Mouse (Mus musculus): ENCODE results near the gene H3f3b. TPM values are rescaled to one million over a fixed set of nuclear protein-coding genes. Genes with fewer than 3 reads are reported as not detected.

H3f3b gene
- polyA plus RNA-seq, 1 experiment, result 402 TPM

GRCm38 (mm10) chr11:116007095-116007850 is 20.5 kb downstream of the H3f3b start:
- TF ChIP-seq POLR2A (IDR thresholded peaks at IDR 0.05; ENCODE audit: borderline replicate concordance, control insufficient read depth, low read depth, low read length) (no peak), CTCF (IDR thresholded peaks at IDR 0.05; ENCODE audit: control insufficient read depth, insufficient read depth, low read length) (no peak)
- H3K4me1 ChIP-seq (ENCODE audit: control insufficient read depth, insufficient read depth, low read length), result peaks cover 2% of the 10 kb centered on the region
- no peak overlapping the region for H3K4me3 ChIP-seq (replicated peaks; ENCODE audit: control insufficient read depth, low read depth, low read length)
- no peak overlapping the region for H3K27ac ChIP-seq (ENCODE audit: control insufficient read depth, insufficient read depth, low read depth, low read length, poor library complexity)
- 91% methylated on average over 28 of the region's 28 CpGs for whole genome bisulfite sequencing

- peaks cover 2% of the 10 kb centered on the region for H3K4me1 ChIP-seq (ENCODE audit: control insufficient read depth, insufficient read depth, low read length)
- H3K4me3 ChIP-seq (replicated peaks; ENCODE audit: control insufficient read depth, low read depth, low read length), result no peak overlapping the region
- WGBS, result 73% methylated on average over 9 of the region's 9 CpGs
Measured at GRCm38 (mm10) chr11:116005701-116006419, 21.9 kb downstream of the H3f3b start.

DNA sequence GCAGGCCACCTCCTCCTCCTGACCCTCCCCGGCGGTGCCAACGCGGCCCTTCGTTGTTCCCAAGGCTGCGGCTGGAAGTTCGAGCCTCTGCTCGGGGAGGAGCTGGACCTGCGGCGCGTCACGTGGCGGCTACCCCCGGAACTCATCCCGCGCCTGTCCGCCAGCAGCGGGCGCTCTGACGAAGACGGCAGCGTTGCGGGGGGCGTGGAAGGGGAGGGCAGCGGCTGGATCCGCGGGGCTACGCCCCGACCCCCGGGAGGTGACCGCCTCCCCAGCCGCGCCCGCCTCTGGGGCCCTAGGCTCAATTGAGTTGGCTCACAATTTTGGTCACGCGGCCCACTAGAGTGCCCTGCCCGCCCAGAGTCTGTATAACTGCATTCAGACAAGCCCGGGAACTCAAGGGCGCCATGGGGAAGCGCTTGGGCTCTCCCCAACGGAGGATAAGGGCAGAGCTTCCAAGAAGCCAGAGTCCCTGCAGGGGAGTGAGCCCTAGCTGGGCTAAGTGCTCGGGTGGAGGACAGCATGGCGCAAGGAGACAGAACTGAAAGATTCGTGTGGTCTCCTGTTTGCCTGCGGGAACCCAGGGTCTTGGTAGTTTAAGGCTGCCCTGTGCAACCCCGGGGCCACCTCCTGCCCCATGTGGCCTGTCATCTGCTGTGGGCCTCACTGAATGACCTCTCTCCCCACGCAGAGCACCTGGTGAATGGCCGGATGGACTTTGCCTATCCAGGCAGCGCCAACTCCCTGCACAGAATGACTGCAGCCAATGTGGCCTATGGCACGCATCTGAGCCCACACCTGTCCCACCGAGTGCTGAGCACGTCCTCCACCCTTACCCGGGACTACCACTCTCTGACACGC is 22.7 kb downstream of the H3f3b start:
- Histone ChIP-seq H3K4me1 (ENCODE audit: control insufficient read depth, insufficient read depth, low read length) (peaks cover 2% of the 10 kb centered on the region), H3K27ac (ENCODE audit: control insufficient read depth, insufficient read depth, low read depth, low read length, poor library complexity) (peak overlapping the region; percentile 16; the same call in 1 of the 2 replicates), H3K4me3 (replicated peaks; ENCODE audit: control insufficient read depth, low read depth, low read length) (peak overlapping the region; percentile 47)
- peak; percentile 62 for TF ChIP-seq CTCF (IDR thresholded peaks at IDR 0.05; ENCODE audit: control insufficient read depth, insufficient read depth, low read length)
- peak; percentile 9; the same call in 1 of the 2 replicates for TF ChIP-seq POLR2A (IDR thresholded peaks at IDR 0.05; ENCODE audit: borderline replicate concordance, control insufficient read depth, low read depth, low read length)
- 5% methylated on average over 54 of the region's 54 CpGs for whole genome bisulfite sequencing

More at GRCm38 (mm10) chr11:116005701-116006419, 21.9 kb downstream of the H3f3b start:
- no peak overlapping the region for H3K27ac ChIP-seq (ENCODE audit: control insufficient read depth, insufficient read depth, low read depth, low read length, poor library complexity)
- no peak for TF ChIP-seq CTCF (IDR thresholded peaks at IDR 0.05; ENCODE audit: control insufficient read depth, insufficient read depth, low read length)
- TF ChIP-seq POLR2A (IDR thresholded peaks at IDR 0.05; ENCODE audit: borderline replicate concordance, control insufficient read depth, low read depth, low read length), result no peak

GRCm38 (mm10) chr11:116004186-116004823 is 23.5 kb downstream of the H3f3b start:
- Histone ChIP-seq H3K4me3 (replicated peaks; ENCODE audit: control insufficient read depth, low read depth, low read length) (peak overlapping the region; percentile 47), H3K4me1 (ENCODE audit: control insufficient read depth, insufficient read depth, low read length) (peaks cover 2% of the 10 kb centered on the region), H3K27ac (ENCODE audit: control insufficient read depth, insufficient read depth, low read depth, low read length, poor library complexity) (peak overlapping the region; percentile 2; the same call in 1 of the 2 replicates)
- TF ChIP-seq POLR2A (IDR thresholded peaks at IDR 0.05; ENCODE audit: borderline replicate concordance, control insufficient read depth, low read depth, low read length) (no peak), CTCF (IDR thresholded peaks at IDR 0.05; ENCODE audit: control insufficient read depth, insufficient read depth, low read length) (no peak)
- 8% methylated on average over 8 of the region's 8 CpGs for WGBS

DNA sequence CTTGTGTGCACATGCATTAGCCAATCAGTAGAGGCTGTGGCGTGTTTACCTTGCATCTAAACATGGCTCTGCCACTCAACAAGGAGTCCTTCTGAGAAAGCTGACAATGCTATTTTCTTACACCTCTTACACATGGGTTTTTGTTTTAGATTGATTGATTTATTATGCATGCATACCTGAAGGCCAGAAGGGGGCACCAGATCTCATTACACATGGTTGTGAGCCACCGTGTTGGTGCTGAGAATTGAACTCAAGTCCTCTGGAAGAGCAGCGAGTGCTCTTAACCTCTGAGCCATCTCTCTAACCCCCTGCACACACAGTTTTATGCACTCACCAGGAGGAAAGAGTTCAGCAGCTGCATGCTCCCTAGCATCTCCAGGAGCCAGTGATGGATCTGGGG is 24.9 kb downstream of the H3f3b start:
- TF ChIP-seq POLR2A (IDR thresholded peaks at IDR 0.05; ENCODE audit: borderline replicate concordance, control insufficient read depth, low read depth, low read length), result no peak
- TF ChIP-seq CTCF (IDR thresholded peaks at IDR 0.05; ENCODE audit: control insufficient read depth, insufficient read depth, low read length), result no peak
- Histone ChIP-seq H3K4me3 (replicated peaks; ENCODE audit: control insufficient read depth, low read depth, low read length) (no peak overlapping the region), H3K4me1 (ENCODE audit: control insufficient read depth, insufficient read depth, low read length) (peaks cover 2% of the 10 kb centered on the region), H3K27ac (ENCODE audit: control insufficient read depth, insufficient read depth, low read depth, low read length, poor library complexity) (no peak overlapping the region)
- 85% methylated on average over 3 of the region's 3 CpGs for WGBS

- TF ChIP-seq POLR2A (IDR thresholded peaks at IDR 0.05; ENCODE audit: borderline replicate concordance, control insufficient read depth, low read depth, low read length), result no peak
- TF ChIP-seq CTCF (IDR thresholded peaks at IDR 0.05; ENCODE audit: control insufficient read depth, insufficient read depth, low read length), result no peak
- Histone ChIP-seq H3K4me1 (ENCODE audit: control insufficient read depth, insufficient read depth, low read length) (peaks cover 2% of the 10 kb centered on the region), H3K27ac (ENCODE audit: control insufficient read depth, insufficient read depth, low read depth, low read length, poor library complexity) (no peak overlapping the region), H3K4me3 (replicated peaks; ENCODE audit: control insufficient read depth, low read depth, low read length) (no peak overlapping the region)
- WGBS, result 55% methylated on average over 6 of the region's 6 CpGs
Measured at GRCm38 (mm10) chr11:116001725-116002124, 26.0 kb downstream of the H3f3b start.

DNA sequence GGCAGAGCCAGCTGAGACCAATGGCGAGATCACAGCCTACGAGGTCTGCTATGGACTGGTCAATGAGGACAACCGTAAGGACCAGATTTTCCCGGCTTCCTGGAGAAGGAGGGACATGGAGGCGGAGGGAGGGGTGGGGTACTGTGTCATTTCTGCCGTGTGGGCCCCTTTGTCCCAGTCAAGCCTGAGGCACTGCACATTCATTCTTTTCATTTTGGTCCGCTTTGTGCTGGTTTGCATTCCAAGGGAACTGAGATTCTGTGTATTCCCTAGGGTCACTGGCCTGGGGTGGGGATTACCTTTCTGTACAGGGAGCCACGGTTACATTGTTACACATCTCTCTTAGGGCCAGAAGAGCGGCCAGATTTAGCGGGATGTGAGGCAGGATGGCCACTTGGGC is 27.2 kb downstream of the H3f3b start:
- H3K4me1 ChIP-seq (ENCODE audit: control insufficient read depth, insufficient read depth, low read length), result peaks cover 2% of the 10 kb centered on the region
- 74% methylated on average over 10 of the region's 10 CpGs for WGBS

More for the DNA sequence above, 27.2 kb downstream of the H3f3b start:
- TF ChIP-seq POLR2A (IDR thresholded peaks at IDR 0.05; ENCODE audit: borderline replicate concordance, control insufficient read depth, low read depth, low read length) (no peak), CTCF (IDR thresholded peaks at IDR 0.05; ENCODE audit: control insufficient read depth, insufficient read depth, low read length) (no peak)
- Histone ChIP-seq H3K27ac (ENCODE audit: control insufficient read depth, insufficient read depth, low read depth, low read length, poor library complexity) (no peak overlapping the region), H3K4me3 (replicated peaks; ENCODE audit: control insufficient read depth, low read depth, low read length) (no peak overlapping the region)

Data from bone marrow, adult 2 months (tissue).